Mouse (Mus musculus) B cell, adult 2 months (primary cell): ENCODE data around the gene Csta1.

Experiments
- DNase-seq, 2 experiments: peaks; one replicate each; pipeline ENCODE4 v3.0.0; 2022

The Csta1 gene

GRCm38 (mm10) chr16:36071071-36071449 is 60.0 kb downstream of the Csta1 start:
- DNase-seq = no peak
